Mouse (Mus musculus) limb, embryonic 13.5 days (tissue): ENCODE measurements at regions not wholly inside any gene's neighbourhood (a gene's known extent, or its start where the extent isn't known, plus 50 kb on each side); places are given as distances from the start of the nearest gene placed in this dataset.
"Not testable (repeated sequence)": the region's sequence is repeated elsewhere in the genome, so short reads cannot be mapped to it uniquely, and the experiment has no call there.

ENCODE experiments used
- ATAC-seq: fragments of 200-750 bp; cut with Nextera tagmentation; 2 replicates; pipeline ENCODE4 v1.8.0; 2017; ENCODE audit warnings: low read depth, moderate number of reproducible peaks, moderate TSS enrichment; ENCODE audit not compliant: low FRiP score
- H3K27ac ChIP-seq: fragments of 300-500 bp; sonication (generic); 2 replicates; pipeline ENCODE4 v1.5.1; 2015; ENCODE audit warnings: inconsistent platforms, mild to moderate bottlenecking, moderate library complexity
- H3K27me3 ChIP-seq: fragments of 300-500 bp; sonication (generic); 2 replicates; pipeline ENCODE4 v1.6.1; 2015; ENCODE audit warnings: mild to moderate bottlenecking, inconsistent platforms
- H3K36me3 ChIP-seq: fragments of 300-500 bp; sonication (generic); 2 replicates; pipeline ENCODE4 v1.6.1; 2015; ENCODE audit warnings: inconsistent platforms, mild to moderate bottlenecking, moderate library complexity
- H3K4me1 ChIP-seq: fragments of 300-500 bp; sonication (generic); 2 replicates; pipeline ENCODE4 v1.6.1; 2015; ENCODE audit warnings: inconsistent platforms
- H3K4me2 ChIP-seq: fragments of 300-500 bp; sonication (generic); replicated peaks from 2 replicates; pipeline ENCODE4 v1.6.1; 2015; ENCODE audit warnings: inconsistent platforms, mild to moderate bottlenecking, moderate library complexity
- H3K4me3 ChIP-seq: fragments of 300-500 bp; sonication (generic); 2 replicates; pipeline ENCODE4 v1.5.1; 2015; ENCODE audit warnings: moderate library complexity, mild to moderate bottlenecking, inconsistent platforms
- H3K9ac ChIP-seq: fragments of 300-500 bp; sonication (generic); 2 replicates; pipeline ENCODE4 v1.6.1; 2015; ENCODE audit warnings: mild to moderate bottlenecking, inconsistent platforms
- H3K9me3 ChIP-seq: fragments of 300-500 bp; sonication (generic); 2 replicates; pipeline ENCODE4 v1.6.1; 2016; ENCODE audit warnings: inconsistent platforms
- WGBS: fragments of 180-500 bp; shearing (Covaris S2); methylation state at CpG from one replicate; pipeline ENCODE4 v1.1.7; 2015; 5-methylcytosine and 5-hydroxymethylcytosine counted together

GRCm38 (mm10) chr7:138758386-138758785, 87.5 kb upstream of the Ppp2r2d start:
- no peaks in the 10 kb centered on the region for H3K36me3 ChIP-seq
- no peak overlapping the region for H3K9ac ChIP-seq
- H3K4me3 ChIP-seq = no peak overlapping the region
- no peaks in the 10 kb centered on the region for H3K27me3 ChIP-seq
- no peak overlapping the region for H3K27ac ChIP-seq
- no peak for ATAC-seq
- H3K9me3 ChIP-seq = no peaks in the 10 kb centered on the region
- H3K4me1 ChIP-seq = no peaks in the 10 kb centered on the region
- H3K4me2 ChIP-seq = no peak overlapping the region
- WGBS = 73% methylated on average over 1 of the region's 1 CpGs

- Histone ChIP-seq H3K4me3 (no peak overlapping the region), H3K4me1 (0 out of 2 replicates have a peak, but pooled peaks cover 3% of the 10 kb centered on the region), H3K9me3 (no peaks in the 10 kb centered on the region), H3K4me2 (no peak overlapping the region), H3K27me3 (no peaks in the 10 kb centered on the region), H3K27ac (no peak overlapping the region), H3K36me3 (no peaks in the 10 kb centered on the region), H3K9ac (no peak overlapping the region)
- 57% methylated on average over 2 of the region's 2 CpGs for WGBS
- ATAC-seq = no peak
These were observed 97.4 kb upstream of the Ppp2r2d start for GRCm38 (mm10) chr7:138748442-138748841.

- H3K27me3 ChIP-seq = no peaks in the 10 kb centered on the region
- no peak for ATAC-seq
- WGBS = 32% methylated on average over 8 of the region's 8 CpGs
These were observed 99.3 kb upstream of the Ppp2r2d start for GRCm38 (mm10) chr7:138746616-138747015.

GRCm38 (mm10) chr7:138742516-138742845, 103.4 kb upstream of the Ppp2r2d start:
- ATAC-seq = no peak
- H3K9me3 ChIP-seq = no peaks in the 10 kb centered on the region
- H3K27me3 ChIP-seq = 0 out of 2 replicates have a peak, but pooled peaks cover 8% of the 10 kb centered on the region
- H3K4me3 ChIP-seq = no peak overlapping the region
- no peaks in the 10 kb centered on the region for H3K36me3 ChIP-seq
- H3K4me2 ChIP-seq = no peak overlapping the region
- H3K27ac ChIP-seq = no peak overlapping the region
- 0 out of 2 replicates have a peak, but pooled peaks cover 4% of the 10 kb centered on the region for H3K4me1 ChIP-seq
- 75% methylated on average over 4 of the region's 4 CpGs for WGBS
- H3K9ac ChIP-seq = no peak overlapping the region

More at GRCm38 (mm10) chr7:138746616-138747015, 99.3 kb upstream of the Ppp2r2d start:
- Histone ChIP-seq H3K4me1 (0 out of 2 replicates have a peak, but pooled peaks cover 4% of the 10 kb centered on the region), H3K4me3 (no peak overlapping the region), H3K36me3 (no peaks in the 10 kb centered on the region), H3K9me3 (no peaks in the 10 kb centered on the region), H3K4me2 (no peak overlapping the region), H3K27ac (no peak overlapping the region), H3K9ac (no peak overlapping the region)

GRCm38 (mm10) chr7:138741816-138742515, 103.9 kb upstream of the Ppp2r2d start:
- H3K9me3 ChIP-seq = no peaks in the 10 kb centered on the region
- no peaks in the 10 kb centered on the region for H3K36me3 ChIP-seq
- H3K9ac ChIP-seq = no peak overlapping the region
- no peak overlapping the region for H3K27ac ChIP-seq
- ATAC-seq = no peak
- H3K4me3 ChIP-seq = no peak overlapping the region
- 76% methylated on average over 7 of the region's 7 CpGs for WGBS
- H3K27me3 ChIP-seq = 0 out of 2 replicates have a peak, but pooled peaks cover 8% of the 10 kb centered on the region
- 0 out of 2 replicates have a peak, but pooled peaks cover 4% of the 10 kb centered on the region for H3K4me1 ChIP-seq
- H3K4me2 ChIP-seq = no peak overlapping the region

GRCm38 (mm10) chr7:138734254-138734653, 111.6 kb upstream of the Ppp2r2d start:
- no peak for ATAC-seq
- Histone ChIP-seq H3K9me3 (no peaks in the 10 kb centered on the region), H3K36me3 (no peaks in the 10 kb centered on the region), H3K27me3 (0 out of 2 replicates have a peak, but pooled peaks cover 3% of the 10 kb centered on the region), H3K4me1 (no peaks in the 10 kb centered on the region), H3K4me3 (no peak overlapping the region), H3K27ac (no peak overlapping the region), H3K9ac (no peak overlapping the region), H3K4me2 (no peak overlapping the region)
- 31% methylated on average over 4 of the region's 4 CpGs for WGBS

- Histone ChIP-seq H3K9me3 (no peaks in the 10 kb centered on the region), H3K9ac (no peak overlapping the region), H3K4me2 (no peak overlapping the region), H3K36me3 (no peaks in the 10 kb centered on the region), H3K4me3 (no peak overlapping the region), H3K4me1 (0 out of 2 replicates have a peak, but pooled peaks cover 4% of the 10 kb centered on the region), H3K27ac (no peak overlapping the region), H3K27me3 (no peaks in the 10 kb centered on the region)
- no peak for ATAC-seq
- WGBS = 78% methylated on average over 2 of the region's 2 CpGs
These were observed 121.0 kb upstream of the Ppp2r2d start for GRCm38 (mm10) chr7:138724829-138725228.

- Histone ChIP-seq H3K9ac (no peak overlapping the region), H3K9me3 (no peaks in the 10 kb centered on the region), H3K4me2 (no peak overlapping the region), H3K4me3 (no peak overlapping the region), H3K27ac (no peak overlapping the region), H3K27me3 (no peaks in the 10 kb centered on the region), H3K4me1 (peaks cover 7% of the 10 kb centered on the region; the same call in 1 of the 2 replicates), H3K36me3 (no peaks in the 10 kb centered on the region)
- ATAC-seq = no peak
- WGBS = 80% methylated on average over 5 of the region's 5 CpGs
These were observed 126.3 kb upstream of the Ppp2r2d start for GRCm38 (mm10) chr7:138719608-138720007.

- H3K27ac ChIP-seq = no peak overlapping the region
- H3K36me3 ChIP-seq = no peaks in the 10 kb centered on the region
- H3K4me2 ChIP-seq = no peak overlapping the region
- no peaks in the 10 kb centered on the region for H3K27me3 ChIP-seq
- ATAC-seq = no peak
- H3K9ac ChIP-seq = no peak overlapping the region
- peaks cover 7% of the 10 kb centered on the region; the same call in 1 of the 2 replicates for H3K4me1 ChIP-seq
- WGBS = 57% methylated on average over 3 of the region's 3 CpGs
- H3K4me3 ChIP-seq = no peak overlapping the region
- H3K9me3 ChIP-seq = no peaks in the 10 kb centered on the region
These were observed 126.8 kb upstream of the Ppp2r2d start for GRCm38 (mm10) chr7:138719115-138719514.

- ATAC-seq = no peak
- Histone ChIP-seq H3K36me3 (no peaks in the 10 kb centered on the region), H3K9me3 (no peaks in the 10 kb centered on the region), H3K27me3 (0 out of 2 replicates have a peak, but pooled peaks cover 2% of the 10 kb centered on the region), H3K4me1 (peaks cover 7% of the 10 kb centered on the region; the same call in 1 of the 2 replicates), H3K4me3 (no peak overlapping the region), H3K9ac (no peak overlapping the region), H3K4me2 (no peak overlapping the region), H3K27ac (no peak overlapping the region)
- WGBS = 72% methylated on average over 1 of the region's 1 CpGs
These were observed 131.1 kb upstream of the Ppp2r2d start for GRCm38 (mm10) chr7:138714731-138715130.

GRCm38 (mm10) chr7:138708373-138708772, 137.5 kb upstream of the Ppp2r2d start:
- 61% methylated on average over 6 of the region's 6 CpGs for WGBS
- H3K9me3 ChIP-seq = no peaks in the 10 kb centered on the region
- 0 out of 2 replicates have a peak overlapping the region, but pooled peaks have one; percentile 3 for H3K4me2 ChIP-seq
- H3K4me3 ChIP-seq = no peak overlapping the region
- H3K9ac ChIP-seq = no peak overlapping the region
- ATAC-seq = no peak
- 0 out of 2 replicates have a peak, but pooled peaks cover 2% of the 10 kb centered on the region for H3K27me3 ChIP-seq
- H3K27ac ChIP-seq = no peak overlapping the region
- peaks cover 4% of the 10 kb centered on the region; the same call in 1 of the 2 replicates for H3K4me1 ChIP-seq
- no peaks in the 10 kb centered on the region for H3K36me3 ChIP-seq

GRCm38 (mm10) chr7:138699599-138699998, 146.3 kb upstream of the Ppp2r2d start:
- 79% methylated on average over 1 of the region's 1 CpGs for WGBS
- H3K4me2 ChIP-seq, H3K9ac ChIP-seq, H3K36me3 ChIP-seq, H3K27ac ChIP-seq, ATAC-seq, H3K9me3 ChIP-seq, H3K4me1 ChIP-seq, H3K27me3 ChIP-seq, H3K4me3 ChIP-seq: not testable (repeated sequence)

- Histone ChIP-seq H3K9me3 (no peaks in the 10 kb centered on the region), H3K4me3 (no peak overlapping the region), H3K27ac (no peak overlapping the region), H3K4me1 (no peaks in the 10 kb centered on the region), H3K9ac (no peak overlapping the region), H3K4me2 (no peak overlapping the region), H3K27me3 (no peaks in the 10 kb centered on the region), H3K36me3 (no peaks in the 10 kb centered on the region)
- WGBS = 58% methylated on average over 7 of the region's 7 CpGs
- ATAC-seq = no peak
These were observed 163.7 kb upstream of the Ppp2r2d start for GRCm38 (mm10) chr7:138682161-138682560.
